Mouse (Mus musculus) gastrocnemius, postnatal 14 days (tissue): ENCODE measurements around the gene Olfr503. TPM values are rescaled to one million over a fixed set of nuclear protein-coding genes. Genes with fewer than 3 reads are reported as not detected.
"Not testable (repeated sequence)": the region's sequence is repeated elsewhere in the genome, so short reads cannot be mapped to it uniquely, and the experiment has no call there.

Experiments
- DNase-seq: peaks from one replicate; pipeline ENCODE4 v3.0.0; 2021; ENCODE audit warnings: mixed read lengths
- intact Hi-C: fragments of 180-260 bp; cut with DNase I; formaldehyde crosslinking; loops from one replicate; pipeline ENCODE4 v1.15.1; 2025; ENCODE audit warnings: low total_unique reads
- long read RNA-seq, 2 experiments: library from polyadenylated mRNA; stranded (forward); transcript quantifications; one replicate each; pipeline ENCODE4 v2.0.0; 2021
- total RNA-seq, 2 experiments: library from RNA; stranded (reverse); gene quantifications; 2 replicates each; pipeline ENCODE4 v1.2.3; 2021

Gene Olfr503
- not detected for total RNA-seq
- long read RNA-seq, experiment 1 = 0 reads
- long read RNA-seq, experiment 2 = 0 reads

GRCm38 (mm10) chr7:108544227-108544626 lies at the start of gene Olfr503:
Gene Olfr503, plus strand, starts transcription at chr7:108544527.
- intact Hi-C loops, DNase-seq: not testable (repeated sequence)

GRCm38 (mm10) chr7:108524965-108525364 lies 19.4 kb upstream of the Olfr503 start, which contains the start of gene Olfr502:
Gene Olfr502, minus strand, starts transcription at chr7:108525065.
- DNase-seq = no peak
- intact Hi-C loops = no loop called here

- intact Hi-C loops = no loop called here
These were observed 1.9 kb upstream of the Olfr503 start for GRCm38 (mm10) chr7:108542416-108542815.

DNA sequence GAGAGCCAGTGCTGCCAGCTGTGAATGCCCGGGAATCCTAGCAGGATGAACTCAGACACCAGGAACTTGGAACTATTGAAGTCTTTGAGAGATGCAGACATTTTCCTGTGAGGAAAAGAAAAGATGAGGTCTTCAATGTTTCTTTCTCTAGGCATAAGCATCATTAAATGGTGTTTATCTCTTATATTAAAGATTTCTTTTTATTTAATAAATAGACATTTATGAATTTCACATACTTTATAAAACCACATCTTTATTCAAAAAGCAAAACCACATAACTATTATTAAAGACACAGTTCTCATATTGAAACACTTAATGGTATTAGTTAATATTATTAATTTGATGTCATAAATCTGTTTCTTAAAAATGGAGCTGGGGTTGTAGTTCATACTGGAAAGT lies 21.4 kb downstream of the Olfr503 start, which contains the start of gene Olfr504:
Olfr504 (minus strand) TSS at position 101 of the 400 bp plus-strand sequence.
- intact Hi-C loops = no loop called here
- no peak for DNase-seq

More at GRCm38 (mm10) chr7:108542416-108542815, 1.9 kb upstream of the Olfr503 start:
- no peak for DNase-seq

DNA sequence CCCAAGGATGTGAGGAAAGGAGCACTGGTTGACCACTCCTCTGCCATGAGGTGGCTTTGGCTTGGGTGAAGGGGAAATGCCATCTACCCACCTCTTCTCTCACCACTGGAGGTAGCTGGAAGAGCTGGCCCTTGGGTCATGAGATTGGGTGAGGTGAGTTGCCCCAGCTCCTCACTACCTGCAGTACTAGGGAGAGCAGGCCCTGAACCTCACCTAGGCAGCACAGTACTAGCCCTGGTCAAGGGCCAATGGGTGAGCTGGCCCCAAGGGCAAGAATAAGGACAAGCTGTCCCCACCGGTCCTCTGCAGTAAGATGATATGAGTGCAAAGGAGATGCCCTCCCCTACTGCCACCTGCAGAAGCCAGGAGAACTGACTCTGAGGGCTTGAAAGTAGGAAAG lies 45.5 kb downstream of the Olfr503 start:
- intact Hi-C loops = no loop called here
- no peak for DNase-seq

Other genes with a start within 250 kb of the Olfr503 start
- not detected for gene Olfr491, start 231.1 kb upstream of the Olfr503 start, total RNA-seq
- not detected for gene Olfr492, start 220.9 kb upstream of the Olfr503 start, total RNA-seq
- gene Olfr493, start 197.5 kb upstream of the Olfr503 start, total RNA-seq = not detected
- gene Olfr494, start 179.2 kb upstream of the Olfr503 start, total RNA-seq = not detected
- not detected for gene Olfr495, start 151.4 kb upstream of the Olfr503 start, total RNA-seq
- gene Olfr497, start 124.1 kb upstream of the Olfr503 start, total RNA-seq = not detected
- gene Olfr498, start 79.2 kb upstream of the Olfr503 start, total RNA-seq = not detected
- gene Olfr502, start 19.5 kb upstream of the Olfr503 start, total RNA-seq = not detected
- not detected for gene Olfr504, start 21.3 kb downstream of the Olfr503 start, total RNA-seq
- gene Olfr506, start 66.3 kb downstream of the Olfr503 start, total RNA-seq = not detected
- not detected for gene Olfr507, start 77.3 kb downstream of the Olfr503 start, total RNA-seq
- not detected for gene Olfr508, start 85.5 kb downstream of the Olfr503 start, total RNA-seq
- not detected for gene Olfr509, start 107.4 kb downstream of the Olfr503 start, total RNA-seq
- gene Olfr510, start 121.9 kb downstream of the Olfr503 start, total RNA-seq = not detected
- gene Olfr512, start 168.8 kb downstream of the Olfr503 start, total RNA-seq = not detected
- gene Olfr513, start 206.4 kb downstream of the Olfr503 start, total RNA-seq = not detected